Mouse (Mus musculus): Measurements from ENCODE around the gene Palb2.

Gene Palb2

GRCm38 (mm10) chr7:122099222-122099621 is 33.6 kb downstream of the Palb2 start:
- DNase-seq: no peak

- DNase-seq: peak; percentile 57
Measured at GRCm38 (mm10) chr7:122098009-122098408, 34.8 kb downstream of the Palb2 start.

- no peak for DNase-seq
Measured at GRCm38 (mm10) chr7:122094564-122095330, 38.0 kb downstream of the Palb2 start.

GRCm38 (mm10) chr7:122087195-122087982 is 45.4 kb downstream of the Palb2 start:
- DNase-seq: no peak

- DNase-seq: no peak
Measured at GRCm38 (mm10) chr7:122081071-122081470, 51.7 kb downstream of the Palb2 start.

GRCm38 (mm10) chr7:122079798-122080554 is 52.8 kb downstream of the Palb2 start:
- no peak for DNase-seq

GRCm38 (mm10) chr7:122074374-122074773 is 58.4 kb downstream of the Palb2 start:
- no peak for DNase-seq

- DNase-seq: no peak
Measured at GRCm38 (mm10) chr7:122067517-122068381, 65.0 kb downstream of the Palb2 start.

- DNase-seq: peak; percentile 100
Measured at GRCm38 (mm10) chr7:122066945-122067516, 65.8 kb downstream of the Palb2 start, which contains the start of the genes Ubfd1 and Ears2. Gene Ubfd1 (plus strand): TSS chr7:122067175. Gene Ears2 (minus strand): TSS chr7:122067263.

GRCm38 (mm10) chr7:122066102-122066944 is 66.5 kb downstream of the Palb2 start:
- peak; percentile 89 for DNase-seq

GRCm38 (mm10) chr7:122065656-122066055 is 67.1 kb downstream of the Palb2 start:
- DNase-seq: no peak

Data from heart, adult 11 months (tissue).